Comparison of ENCODE assay signal across 20 mouse cellular contexts in the genomic region with DNA sequence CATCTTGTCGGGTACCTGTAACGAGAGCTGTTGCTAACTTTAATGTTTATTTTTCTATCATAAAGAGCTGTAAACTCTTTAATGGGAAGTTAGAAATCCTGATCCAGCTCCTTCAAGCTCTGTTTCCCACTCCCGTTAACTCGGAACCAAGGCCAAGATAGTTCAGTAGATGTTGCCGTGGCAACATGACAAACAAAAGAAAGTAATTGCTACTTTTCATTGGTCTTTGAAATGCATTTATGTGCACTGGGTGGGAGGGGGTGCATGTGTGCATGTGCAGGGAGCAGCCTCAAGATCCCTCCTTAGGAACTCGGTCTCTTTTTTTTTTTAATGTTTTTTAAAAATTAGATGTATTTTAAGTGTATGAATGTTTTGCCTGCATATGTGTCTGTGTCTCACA. TPM values are rescaled to one million over a fixed set of nuclear protein-coding genes. Genes with fewer than 3 reads are reported as not detected.
DNase-seq lines count a peak whose midpoint lies in the region; ATAC-seq lines count a peak whose summit lies in the region.
"Had no signal": no experiment of that assay in that cellular context is flagged by ENCODE, and none has a peak within 500 bp of the region (broad histone marks: within the 10 kb centered on the region; RNA-seq: fewer than 3 reads in every experiment).

No protein-coding gene starts in this region.

- H3K9ac ChIP-seq in hindbrain, embryonic 11.5 days (ENCODE audit: low read depth, low read length) = no peak overlapping the region
- no peak overlapping the region for H3K9ac ChIP-seq in hindbrain, embryonic 14.5 days
- H3K9ac ChIP-seq in midbrain, embryonic 14.5 days (replicated peaks; ENCODE audit: low read length) = no peak overlapping the region
- H3K9ac ChIP-seq in heart, embryonic 11.5 days (ENCODE audit: low read depth, low read length) = no peak overlapping the region
- H3K9ac ChIP-seq: heart, embryonic 12.5 days; intestine, embryonic 15.5 days; kidney, embryonic 15.5 days; liver, embryonic 13.5 days; neural tube, embryonic 15.5 days had no signal

- H3K4me2 ChIP-seq in hindbrain, embryonic 11.5 days (replicated peaks; ENCODE audit: low read depth, low read length) = no peak overlapping the region
- H3K4me2 ChIP-seq in hindbrain, embryonic 14.5 days (replicated peaks) = no peak overlapping the region
- no peak overlapping the region for H3K4me2 ChIP-seq in midbrain, embryonic 14.5 days (ENCODE audit: low read length)
- H3K4me2 ChIP-seq in heart, embryonic 11.5 days = no peak overlapping the region
- H3K4me2 ChIP-seq: heart, embryonic 12.5 days; intestine, embryonic 15.5 days; kidney, embryonic 15.5 days; liver, embryonic 13.5 days; midbrain, embryonic 11.5 days; neural tube, embryonic 15.5 days had no signal

- no peaks in the 10 kb centered on the region for H3K4me1 ChIP-seq in hindbrain, embryonic 11.5 days (replicated peaks; ENCODE audit: control insufficient read depth, insufficient read depth, low read length)
- no peaks in the 10 kb centered on the region for H3K4me1 ChIP-seq in hindbrain, embryonic 14.5 days (replicated peaks; ENCODE audit: control insufficient read depth, insufficient read depth, low read length)
- no peaks in the 10 kb centered on the region for H3K4me1 ChIP-seq in midbrain, embryonic 14.5 days (ENCODE audit: control insufficient read depth, insufficient read depth, low read length)
- peaks cover 17% of the 10 kb centered on the region for H3K4me1 ChIP-seq in midbrain, embryonic 10.5 days
- no peaks in the 10 kb centered on the region for H3K4me1 ChIP-seq in heart, embryonic 11.5 days (ENCODE audit: control insufficient read depth, insufficient read depth, low read length)
- H3K4me1 ChIP-seq: heart, embryonic 12.5 days; intestine, embryonic 15.5 days; kidney, embryonic 15.5 days; neural tube, embryonic 15.5 days had no signal

- 57% methylated on average over 6 of the region's 6 CpGs for WGBS in hindbrain, embryonic 11.5 days
- 49% methylated on average over 6 of the region's 6 CpGs for WGBS in hindbrain, embryonic 14.5 days
- WGBS in midbrain, embryonic 14.5 days = 55% methylated on average over 6 of the region's 6 CpGs
- WGBS in midbrain, embryonic 10.5 days = 67% methylated on average over 6 of the region's 6 CpGs
- WGBS in heart, embryonic 11.5 days (ENCODE audit: insufficient replicate concordance) = 81% methylated on average over 6 of the region's 6 CpGs

- no peak for ATAC-seq in hindbrain, embryonic 11.5 days (ENCODE audit: low FRiP score)
- ATAC-seq in hindbrain, embryonic 14.5 days (ENCODE audit: low FRiP score) = no peak
- ATAC-seq in midbrain, embryonic 14.5 days (ENCODE audit: low FRiP score, low TSS enrichment) = no peak
- no peak for ATAC-seq in heart, embryonic 11.5 days (replicated peaks; ENCODE audit: insufficient number of reproducible peaks, low FRiP score, low TSS enrichment)
- ATAC-seq: intestine, embryonic 15.5 days had no signal

- intact Hi-C loops in left cerebral cortex, postnatal 10 days (cut with DNase I) = loop anchor here (5.0 kb wide), 1 partner anchor 108 kb away; the partner anchor contains the start of gene C1ql4

- DNase-seq in hindbrain, embryonic 11.5 days (ENCODE audit: low spot score) = peak; percentile 46
- DNase-seq in hindbrain, embryonic 14.5 days (ENCODE audit: low spot score) = no peak
- peak; percentile 56 for DNase-seq in midbrain, embryonic 14.5 days
- no peak for DNase-seq in midbrain, embryonic 10.5 days (ENCODE audit: low spot score)
- DNase-seq in embryo, embryonic 10.5 days (ENCODE audit: low spot score) = peak; percentile 59
- DNase-seq in forelimb bud, embryonic 11.5 days (ENCODE audit: low read depth, low spot score) = peak; percentile 33
- no peak for DNase-seq in left cerebral cortex, postnatal 10 days (ENCODE audit: extremely low spot score in 1 of 2, low spot score in 2 of 2)
- DNase-seq: B cell, adult 2 months; cerebellum, adult 11 months; cerebellum, postnatal 25 days; heart, postnatal 36 days; liver, embryonic 13.5 days; thymus, postnatal 36 days had no signal

- no peaks in the 10 kb centered on the region for H3K9me3 ChIP-seq in hindbrain, embryonic 11.5 days (ENCODE audit: control insufficient read depth, low read length)
- H3K9me3 ChIP-seq in hindbrain, embryonic 14.5 days (ENCODE audit: control insufficient read depth, low read length) = no peaks in the 10 kb centered on the region
- H3K9me3 ChIP-seq in midbrain, embryonic 14.5 days (ENCODE audit: control insufficient read depth, low read length) = no peaks in the 10 kb centered on the region
- no peaks in the 10 kb centered on the region for H3K9me3 ChIP-seq in midbrain, embryonic 10.5 days (replicated peaks)
- no peaks in the 10 kb centered on the region for H3K9me3 ChIP-seq in heart, embryonic 11.5 days (replicated peaks; ENCODE audit: control insufficient read depth, low read length)
- H3K9me3 ChIP-seq: heart, embryonic 12.5 days; intestine, embryonic 15.5 days; kidney, embryonic 15.5 days; liver, embryonic 13.5 days; neural tube, embryonic 15.5 days had no signal

- no peak overlapping the region for H3K4me3 ChIP-seq in hindbrain, embryonic 11.5 days (ENCODE audit: low read depth, low read length)
- H3K4me3 ChIP-seq in hindbrain, embryonic 14.5 days (replicated peaks; ENCODE audit: low read length) = no peak overlapping the region
- H3K4me3 ChIP-seq in midbrain, embryonic 14.5 days (replicated peaks; ENCODE audit: low read depth, low read length) = no peak overlapping the region
- H3K4me3 ChIP-seq in midbrain, embryonic 10.5 days = no peak overlapping the region
- H3K4me3 ChIP-seq in heart, embryonic 11.5 days (ENCODE audit: low read depth, low read length) = no peak overlapping the region
- H3K4me3 ChIP-seq: heart, embryonic 12.5 days; intestine, embryonic 15.5 days; kidney, embryonic 15.5 days; liver, embryonic 13.5 days; myocyte; neural tube, embryonic 15.5 days had no signal

- H3K27ac ChIP-seq in hindbrain, embryonic 11.5 days (ENCODE audit: low read depth, low read length) = no peak overlapping the region
- H3K27ac ChIP-seq in hindbrain, embryonic 14.5 days = no peak overlapping the region
- H3K27ac ChIP-seq in midbrain, embryonic 14.5 days (replicated peaks; ENCODE audit: low read depth, low read length) = no peak overlapping the region
- H3K27ac ChIP-seq in midbrain, embryonic 10.5 days (replicated peaks) = no peak overlapping the region
- no peak overlapping the region for H3K27ac ChIP-seq in heart, embryonic 11.5 days (ENCODE audit: low read depth, low read length)
- H3K27ac ChIP-seq: intestine, embryonic 15.5 days; kidney, embryonic 15.5 days; liver, embryonic 13.5 days; neural tube, embryonic 15.5 days had no signal

- H3K36me3 ChIP-seq in hindbrain, embryonic 11.5 days (ENCODE audit: control insufficient read depth, insufficient read depth, low read length) = no peaks in the 10 kb centered on the region
- peaks cover 31% of the 10 kb centered on the region for H3K36me3 ChIP-seq in hindbrain, embryonic 14.5 days (replicated peaks; ENCODE audit: control insufficient read depth, insufficient read depth)
- H3K36me3 ChIP-seq in midbrain, embryonic 14.5 days (ENCODE audit: control insufficient read depth, insufficient read depth, low read length) = peaks cover 31% of the 10 kb centered on the region
- peaks cover 79% of the 10 kb centered on the region for H3K36me3 ChIP-seq in midbrain, embryonic 10.5 days
- peaks cover 25% of the 10 kb centered on the region for H3K36me3 ChIP-seq in heart, embryonic 11.5 days (ENCODE audit: control insufficient read depth, insufficient read depth, low read length)

- H3K27me3 ChIP-seq in hindbrain, embryonic 11.5 days (ENCODE audit: control insufficient read depth, insufficient read depth, low read length) = no peaks in the 10 kb centered on the region
- H3K27me3 ChIP-seq in hindbrain, embryonic 14.5 days (ENCODE audit: control insufficient read depth, insufficient read depth, low read length) = no peaks in the 10 kb centered on the region
- H3K27me3 ChIP-seq in midbrain, embryonic 14.5 days (ENCODE audit: control insufficient read depth, insufficient read depth, low read length) = no peaks in the 10 kb centered on the region
- no peaks in the 10 kb centered on the region for H3K27me3 ChIP-seq in midbrain, embryonic 10.5 days (ENCODE audit: low read depth, poor library complexity, severe bottlenecking)
- no peaks in the 10 kb centered on the region for H3K27me3 ChIP-seq in heart, embryonic 11.5 days (ENCODE audit: control insufficient read depth, insufficient read depth, low read length)
- H3K27me3 ChIP-seq: heart, embryonic 12.5 days; intestine, embryonic 15.5 days; kidney, embryonic 15.5 days; liver, embryonic 13.5 days; neural tube, embryonic 15.5 days had no signal

RNA-seq across cellular contexts. Expression of gene Kcnh3, which starts 29.6 kb away (rescaled TPM):
- polyA plus RNA-seq in hindbrain, embryonic 11.5 days (2014; fragmentation: Nextera tagmentation; extraction: Ambion mirVana) = 0.12 and 0.14 TPM in 2 replicates
- 0.81 and 0.96 TPM in 2 replicates for polyA plus RNA-seq in hindbrain, embryonic 14.5 days (2014; fragmentation: Nextera tagmentation; extraction: Ambion mirVana)
- polyA plus RNA-seq in midbrain, embryonic 14.5 days (2014; fragmentation: Nextera tagmentation; extraction: Ambion mirVana) = 0.49 and 0.72 TPM in 2 replicates
- polyA plus RNA-seq in midbrain, embryonic 10.5 days (2016; fragmentation: Nextera tagmentation; extraction: Ambion mirVana) = 0.07 TPM in 1 of 2 replicates, not detected in the other
- polyA plus RNA-seq in heart, embryonic 11.5 days (2014; fragmentation: Nextera tagmentation; extraction: Ambion mirVana) = 0.14 TPM in 1 of 2 replicates, not detected in the other
- total RNA-seq in left cerebral cortex, postnatal 10 days (2021) = 100 to 1,000 TPM; 132 to 134 TPM

RNA-seq across cellular contexts. Expression of gene Mcrs1, which starts 56.7 kb away (rescaled TPM):
- polyA plus RNA-seq in hindbrain, embryonic 11.5 days (2014; fragmentation: Nextera tagmentation; extraction: Ambion mirVana) = 184 and 193 TPM in 2 replicates
- polyA plus RNA-seq in hindbrain, embryonic 14.5 days (2014; fragmentation: Nextera tagmentation; extraction: Ambion mirVana) = 200 and 205 TPM in 2 replicates
- polyA plus RNA-seq in midbrain, embryonic 14.5 days (2014; fragmentation: Nextera tagmentation; extraction: Ambion mirVana) = 219 and 239 TPM in 2 replicates
- 202 and 215 TPM in 2 replicates for polyA plus RNA-seq in midbrain, embryonic 10.5 days (2016; fragmentation: Nextera tagmentation; extraction: Ambion mirVana)
- polyA plus RNA-seq in heart, embryonic 11.5 days (2014; fragmentation: Nextera tagmentation; extraction: Ambion mirVana) = 154 and 162 TPM in 2 replicates
- total RNA-seq in left cerebral cortex, postnatal 10 days (2021) = 100 to 1,000 TPM; 116 to 127 TPM

Comparison
In these comparisons a context has a peak if more than half of its experiments do, and no peak if none do; other contexts are left out.
1. DNase-seq: peak in hindbrain, embryonic 11.5 days (single experiment), midbrain, embryonic 14.5 days (single experiment), embryo, embryonic 10.5 days (single experiment) and forelimb bud, embryonic 11.5 days (single experiment); none in hindbrain, embryonic 14.5 days (single experiment), midbrain, embryonic 10.5 days (single experiment) and left cerebral cortex, postnatal 10 days (0 of 2).